Mouse (Mus musculus) CD4-positive, CD25-positive, alpha-beta regulatory T cell, adult 2 months (primary cell): ENCODE data around the gene Klhl23.
"Not testable (repeated sequence)": the region's sequence is repeated elsewhere in the genome, so short reads cannot be mapped to it uniquely, and the experiment has no call there.

ENCODE experiments used
- DNase-seq: peaks from one replicate; pipeline ENCODE4 v3.0.0-alpha.2; 2012; ENCODE audit warnings: low read depth, low spot score

Gene Klhl23

DNA sequence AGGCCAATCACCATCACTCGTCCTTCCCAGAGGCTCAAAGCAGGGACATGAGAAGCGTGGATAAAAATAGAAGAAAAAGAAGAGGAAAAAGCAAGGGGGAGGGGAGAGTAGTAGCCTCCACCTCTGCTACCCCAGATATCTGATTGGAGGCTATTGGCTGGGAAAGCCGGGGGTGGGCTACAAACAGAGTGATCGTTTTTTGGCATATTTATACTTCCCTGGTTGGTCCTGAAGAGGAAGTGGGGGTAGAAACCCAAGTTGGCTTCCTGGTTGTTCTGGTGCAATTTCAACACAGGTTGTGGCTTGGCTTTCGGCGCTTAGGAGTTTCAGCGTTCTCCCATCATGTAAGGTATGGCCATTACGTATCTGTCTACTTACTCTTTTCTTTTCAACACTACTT is at the start of gene Klhl23:
Gene Klhl23 (plus strand): TSS at position 234 of the 400 bp plus-strand sequence.
- DNase-seq, result peak; percentile 7

DNA sequence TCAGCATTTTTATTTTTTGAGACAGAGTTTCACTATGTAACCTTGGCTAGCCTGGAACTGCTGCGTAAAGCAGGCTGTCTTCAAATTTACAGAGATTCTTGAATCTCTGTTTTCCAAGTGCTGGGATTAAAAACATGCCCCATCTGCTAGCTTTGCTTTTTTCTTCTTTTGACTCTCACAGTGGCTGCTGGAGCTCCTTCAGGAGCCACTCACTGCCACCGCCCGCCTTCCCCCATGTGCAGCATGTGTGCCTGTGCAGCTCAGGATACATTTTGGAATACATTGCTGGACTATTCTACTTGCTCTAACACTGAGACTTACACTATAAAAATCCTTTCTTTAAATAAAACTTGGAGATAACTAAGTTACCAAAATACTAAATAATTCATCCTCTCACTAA is 48.4 kb upstream of the Klhl23 start:
- DNase-seq, result no peak

DNA sequence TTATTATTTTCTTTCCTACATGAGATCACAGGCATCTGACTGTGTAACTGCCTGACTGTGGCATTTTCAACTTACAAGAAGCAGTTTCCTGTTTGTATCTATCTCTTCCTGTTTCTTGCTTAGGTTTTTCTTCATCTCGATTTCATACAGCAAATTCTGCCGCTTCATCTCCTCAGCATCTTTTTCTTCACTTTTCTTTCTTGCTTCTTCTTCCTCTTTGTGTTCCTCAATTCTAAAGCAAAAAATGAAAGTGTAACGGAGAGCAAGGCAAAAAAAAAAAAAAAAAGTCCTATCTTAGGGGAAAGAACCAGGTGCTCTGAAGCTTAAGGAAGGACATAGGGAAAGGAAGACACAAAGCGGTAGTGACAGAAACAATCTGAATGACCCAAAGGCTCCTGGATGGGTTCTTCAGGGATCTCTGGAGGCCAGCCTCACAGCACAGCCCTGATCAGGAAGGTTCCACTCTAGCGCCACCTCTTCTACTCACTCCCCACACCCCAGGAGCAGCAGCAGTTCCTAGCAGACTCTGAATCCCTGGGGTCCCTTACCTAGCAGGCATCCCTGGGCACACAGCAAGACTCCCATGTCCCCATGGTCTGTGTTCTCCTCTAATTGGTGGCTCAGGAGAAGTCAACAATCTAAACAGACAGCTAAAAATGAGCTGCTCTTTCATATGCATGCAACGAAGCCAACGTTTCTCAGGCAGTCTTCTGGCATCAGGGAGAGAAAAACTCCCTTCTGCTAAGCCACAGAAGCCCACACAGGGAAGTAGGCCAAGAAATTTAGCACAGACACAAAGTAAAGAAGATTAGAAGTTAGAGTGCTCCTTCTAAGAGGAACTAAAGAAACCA is 43.5 kb upstream of the Klhl23 start:
- peak; percentile 56 for DNase-seq

- DNase-seq, result peak; percentile 90
These were observed 42.9 kb upstream of the Klhl23 start for GRCm38 (mm10) chr2:69778836-69779177.

GRCm38 (mm10) chr2:69788974-69789373 is 32.8 kb upstream of the Klhl23 start:
- DNase-seq, result no peak

- peak; percentile 99 for DNase-seq
These were observed 32.2 kb upstream of the Klhl23 start, which contains the start of the genes Ccdc173 and Phospho2 for GRCm38 (mm10) chr2:69789429-69790069. Gene Ccdc173 (minus strand): TSS chr2:69789575. Gene Phospho2 (plus strand): TSS chr2:69789623.

GRCm38 (mm10) chr2:69790285-69790684 is 31.5 kb upstream of the Klhl23 start:
- DNase-seq, result peak; percentile 92

GRCm38 (mm10) chr2:69790722-69791121 is 31.0 kb upstream of the Klhl23 start:
- DNase-seq, result no peak

GRCm38 (mm10) chr2:69802911-69803312 is 18.8 kb upstream of the Klhl23 start:
- DNase-seq, result peak; percentile 88

GRCm38 (mm10) chr2:69803756-69804155 is 18.0 kb upstream of the Klhl23 start:
- DNase-seq, result no peak

DNA sequence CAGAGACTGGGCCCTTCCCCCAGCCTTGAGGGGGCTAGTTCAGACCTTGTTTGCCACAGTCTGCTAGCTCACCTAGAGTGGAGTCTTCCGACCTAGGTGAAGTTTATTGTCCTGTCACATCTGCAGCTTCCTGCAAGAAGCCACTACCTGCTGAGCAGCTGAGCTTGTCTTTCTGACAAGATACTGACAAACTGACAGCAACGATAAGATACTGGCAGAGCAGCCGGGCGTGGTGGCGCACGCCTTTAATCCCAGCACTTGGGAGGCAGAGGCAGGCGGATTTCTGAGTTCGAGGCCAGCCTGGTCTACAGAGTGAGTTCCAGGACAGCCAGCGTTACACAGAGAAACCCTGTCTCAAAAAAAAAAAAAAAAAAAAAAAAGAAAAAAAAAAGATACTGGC is 17.1 kb upstream of the Klhl23 start:
- not testable (repeated sequence) for DNase-seq

DNA sequence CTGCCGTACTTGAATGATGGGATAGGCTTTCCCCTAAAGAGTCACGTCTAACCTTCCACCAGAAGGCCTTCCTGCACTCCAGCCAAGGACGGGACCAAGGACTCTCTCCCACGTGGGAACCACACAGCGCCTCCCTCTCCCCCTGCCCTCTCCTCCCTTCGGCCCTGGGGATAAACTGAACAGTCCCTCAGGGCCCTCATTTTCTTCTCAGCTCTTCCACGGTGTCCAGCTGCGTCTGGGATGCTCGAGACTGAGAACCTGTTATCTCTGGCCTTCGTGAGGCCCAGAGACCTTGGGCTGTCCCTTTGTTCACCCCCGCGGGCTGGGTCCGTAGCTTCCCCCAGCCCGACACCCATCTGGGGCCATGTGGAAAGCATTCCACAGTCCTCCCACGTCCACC is 11.6 kb upstream of the Klhl23 start:
- no peak for DNase-seq

GRCm38 (mm10) chr2:69811349-69811748 is 10.4 kb upstream of the Klhl23 start:
- not testable (repeated sequence) for DNase-seq

DNA sequence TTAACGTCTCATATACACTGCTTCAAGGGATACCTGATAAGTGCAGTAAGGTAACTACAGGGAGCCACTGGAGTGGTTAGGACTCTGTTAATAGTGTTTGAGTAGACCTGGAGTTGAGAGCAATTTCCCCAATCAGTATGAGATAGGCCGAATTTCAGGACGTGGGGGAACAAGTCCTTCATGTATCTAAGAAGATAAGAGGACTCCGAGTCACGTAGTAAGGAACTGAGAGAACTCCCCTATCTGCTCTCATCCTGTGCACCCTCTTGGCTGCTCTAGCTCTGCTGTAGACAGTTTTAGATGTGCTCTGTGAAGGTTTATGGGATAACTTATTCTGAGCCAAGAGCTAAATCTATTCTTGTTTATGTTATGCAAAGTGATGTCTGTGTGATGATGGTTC is 5.2 kb upstream of the Klhl23 start:
- DNase-seq, result no peak

GRCm38 (mm10) chr2:69818350-69819085 is 3.2 kb upstream of the Klhl23 start:
- DNase-seq, result no peak

GRCm38 (mm10) chr2:69820201-69820600 is 1.5 kb upstream of the Klhl23 start:
- no peak for DNase-seq

GRCm38 (mm10) chr2:69822361-69823128 is 801 bp downstream of the Klhl23 start:
- DNase-seq, result peak; percentile 22

GRCm38 (mm10) chr2:69823129-69823677 is 1.5 kb downstream of the Klhl23 start:
- DNase-seq, result peak; percentile 18

DNA sequence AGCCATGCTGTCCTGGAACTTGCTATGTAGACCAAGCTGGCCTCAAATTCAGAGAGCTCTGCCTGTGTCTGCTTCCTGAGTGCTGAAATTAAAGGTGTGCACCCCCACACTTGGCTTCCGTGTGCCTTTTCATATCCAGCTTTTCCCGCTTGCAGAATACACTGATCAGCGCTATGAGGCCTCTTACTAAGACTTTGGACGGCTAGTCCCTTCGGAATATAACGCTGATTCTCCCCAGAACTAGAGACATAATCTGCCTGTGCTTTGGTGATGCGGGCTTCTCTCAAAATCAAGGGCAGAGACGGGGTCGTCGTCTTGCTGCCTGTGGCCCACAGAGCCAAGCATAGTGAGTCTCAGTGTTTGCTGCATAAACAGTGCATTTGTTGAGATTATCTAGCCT is 4.2 kb downstream of the Klhl23 start:
- DNase-seq, result no peak

DNA sequence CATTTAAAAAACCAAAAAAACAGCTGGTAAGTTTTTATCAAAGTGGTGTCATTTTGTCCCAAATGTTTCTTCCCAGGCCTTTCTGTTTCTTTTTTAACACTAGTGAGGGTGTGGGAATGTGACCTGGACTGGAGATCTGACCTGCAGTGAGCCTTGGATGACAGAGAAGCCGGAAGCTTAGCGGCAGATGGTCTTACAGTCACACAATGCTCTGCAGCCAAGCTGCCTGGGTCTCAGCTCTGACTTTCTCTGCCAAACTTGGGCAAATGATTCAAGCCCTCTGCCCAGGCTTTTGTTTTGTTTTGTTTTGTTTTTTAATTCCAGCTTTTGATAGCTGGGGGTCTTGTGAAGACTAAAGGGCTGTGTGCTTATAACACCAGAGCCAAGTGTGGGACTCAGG is 4.6 kb downstream of the Klhl23 start:
- no peak for DNase-seq

DNA sequence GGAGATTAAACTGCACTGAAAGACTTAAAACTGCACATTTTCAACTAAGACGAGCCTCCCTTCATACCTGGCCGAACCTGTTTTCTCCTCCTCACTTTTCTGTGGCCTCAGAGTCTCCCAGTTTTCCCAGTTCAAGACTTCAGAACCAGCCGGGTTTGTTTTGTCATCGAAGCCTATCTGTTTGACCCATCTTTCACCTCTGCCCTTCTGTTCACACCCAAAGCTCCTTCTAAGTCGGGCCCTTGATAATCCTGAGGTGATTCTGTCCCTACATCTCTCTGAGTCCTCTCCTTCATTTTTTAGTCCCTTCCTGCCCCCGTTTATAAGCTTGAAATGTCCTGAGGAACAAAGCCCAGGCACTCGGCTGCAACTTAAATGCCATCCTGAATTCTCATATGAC is 6.3 kb downstream of the Klhl23 start:
- no peak for DNase-seq
